Mouse (Mus musculus) heart, adult 8-10 months (tissue): Measurements from ENCODE around the gene Scfd2. TPM values are rescaled to one million over a fixed set of nuclear protein-coding genes. Genes with fewer than 3 reads are reported as not detected.

Experiments
- DNase-seq: peaks from one replicate; pipeline ENCODE4 v3.0.0; 2022; ENCODE audit warnings: low spot score
- total RNA-seq, 4 experiments: library from RNA; stranded (reverse); gene quantifications; 2 replicates each; pipeline ENCODE4 v1.2.4; 2022

Gene Scfd2
- total RNA-seq, 4 experiments from 2014 or later = 9.9 to 18.2 (median 12.5) TPM

- DNase-seq = no peak
These were observed 165.4 kb downstream of the Scfd2 start for GRCm38 (mm10) chr5:74365984-74366709.

- no peak for DNase-seq
These were observed 166.2 kb downstream of the Scfd2 start for GRCm38 (mm10) chr5:74365408-74365807.

GRCm38 (mm10) chr5:74363296-74363695, 168.3 kb downstream of the Scfd2 start:
- DNase-seq = no peak

GRCm38 (mm10) chr5:74361531-74361930, 170.0 kb downstream of the Scfd2 start:
- DNase-seq = peak; percentile 16

- DNase-seq = no peak
These were observed 173.5 kb downstream of the Scfd2 start for GRCm38 (mm10) chr5:74358033-74358432.

GRCm38 (mm10) chr5:74355416-74356177, 176.0 kb downstream of the Scfd2 start:
- DNase-seq = no peak

- no peak for DNase-seq
These were observed 180.7 kb downstream of the Scfd2 start for GRCm38 (mm10) chr5:74350909-74351308.

GRCm38 (mm10) chr5:74348079-74348870, 183.3 kb downstream of the Scfd2 start:
- DNase-seq = no peak

GRCm38 (mm10) chr5:74343045-74343444, 188.5 kb downstream of the Scfd2 start:
- no peak for DNase-seq

- DNase-seq = no peak
These were observed 189.0 kb downstream of the Scfd2 start for GRCm38 (mm10) chr5:74342557-74342956.

- DNase-seq = no peak
These were observed 194.1 kb downstream of the Scfd2 start for GRCm38 (mm10) chr5:74337491-74337890.

GRCm38 (mm10) chr5:74336780-74337179, 194.8 kb downstream of the Scfd2 start:
- DNase-seq = no peak

- no peak for DNase-seq
These were observed 198.3 kb downstream of the Scfd2 start for GRCm38 (mm10) chr5:74333258-74333657.

GRCm38 (mm10) chr5:74326228-74326627, 205.3 kb downstream of the Scfd2 start:
- no peak for DNase-seq

- DNase-seq = peak; percentile 24
These were observed 210.4 kb downstream of the Scfd2 start for GRCm38 (mm10) chr5:74321010-74321746.

- no peak for DNase-seq
These were observed 212.0 kb downstream of the Scfd2 start for GRCm38 (mm10) chr5:74319551-74319950.

GRCm38 (mm10) chr5:74317174-74317573, 214.4 kb downstream of the Scfd2 start:
- no peak for DNase-seq

GRCm38 (mm10) chr5:74316333-74316945, 215.1 kb downstream of the Scfd2 start:
- DNase-seq = no peak

- peak; percentile 45 for DNase-seq
These were observed 215.9 kb downstream of the Scfd2 start for GRCm38 (mm10) chr5:74315471-74316245.

- no peak for DNase-seq
These were observed 217.1 kb downstream of the Scfd2 start for GRCm38 (mm10) chr5:74314501-74314900.
